Mouse (Mus musculus) right cerebral cortex, adult 18-20 months (tissue): ENCODE measurements around the gene Sucla2.
"Not testable (repeated sequence)": the region's sequence is repeated elsewhere in the genome, so short reads cannot be mapped to it uniquely, and the experiment has no call there.

ENCODE experiments used
- DNase-seq: peaks from one replicate; pipeline ENCODE4 v3.0.0; 2022; ENCODE audit warnings: mixed read lengths

Gene Sucla2

DNA sequence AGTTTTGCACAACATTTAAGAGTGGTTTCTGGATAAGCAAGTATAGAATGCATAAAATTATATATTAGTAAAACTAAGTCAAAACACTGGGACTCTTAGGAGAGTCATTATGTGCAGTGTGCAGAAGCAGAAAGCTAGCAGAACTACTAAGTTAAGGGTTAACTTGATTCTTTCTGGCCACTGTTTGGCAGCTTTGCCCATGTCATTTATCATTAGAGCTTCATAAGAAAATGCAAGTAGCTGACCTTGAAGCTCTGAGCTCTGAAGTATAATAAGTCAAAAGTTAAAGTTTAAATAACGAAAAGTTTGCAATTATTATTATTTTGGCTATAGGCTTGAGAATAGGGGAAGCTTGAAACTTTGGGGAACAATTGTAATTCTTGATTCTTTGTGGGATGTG, 89.8 kb downstream of the Sucla2 start:
- not testable (repeated sequence) for DNase-seq

DNA sequence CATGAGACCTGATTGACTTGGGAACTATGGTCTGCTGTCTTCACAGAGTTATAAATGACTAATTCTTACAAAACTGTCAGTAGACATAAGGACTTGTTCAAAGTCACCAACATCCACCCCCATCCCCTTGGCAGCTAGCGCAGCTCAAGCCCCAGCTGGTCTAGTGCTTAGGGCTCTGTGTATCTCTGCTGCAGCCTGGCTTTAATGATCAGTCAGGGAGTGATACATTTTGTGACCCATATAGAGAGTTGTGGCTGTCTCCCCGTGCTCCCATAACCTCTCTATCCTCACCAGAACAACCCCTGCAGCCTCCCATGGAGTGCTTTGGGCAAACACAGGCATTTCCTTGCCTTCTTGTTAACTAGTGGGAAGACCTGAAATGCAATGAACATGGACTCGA, 95.8 kb downstream of the Sucla2 start:
- DNase-seq, result peak; percentile 49

DNA sequence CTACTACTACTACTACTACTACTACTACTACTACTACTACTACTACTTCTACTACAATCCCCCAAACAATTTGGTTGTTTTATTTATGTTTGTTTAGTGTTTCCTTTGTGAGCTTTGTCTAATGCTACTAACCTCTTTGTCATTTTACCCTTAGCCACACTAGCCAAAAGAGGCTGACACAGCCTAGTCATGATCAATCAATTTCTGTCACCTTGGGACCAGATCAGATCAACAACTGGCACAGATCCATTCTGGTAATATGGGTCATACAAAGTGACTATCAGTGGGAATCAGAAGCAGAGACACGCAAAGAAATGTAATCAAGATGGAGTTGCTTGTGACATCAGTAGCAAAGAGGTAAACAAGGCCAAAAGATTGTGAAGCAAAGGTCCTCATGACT, 97.9 kb downstream of the Sucla2 start:
- no peak for DNase-seq

DNA sequence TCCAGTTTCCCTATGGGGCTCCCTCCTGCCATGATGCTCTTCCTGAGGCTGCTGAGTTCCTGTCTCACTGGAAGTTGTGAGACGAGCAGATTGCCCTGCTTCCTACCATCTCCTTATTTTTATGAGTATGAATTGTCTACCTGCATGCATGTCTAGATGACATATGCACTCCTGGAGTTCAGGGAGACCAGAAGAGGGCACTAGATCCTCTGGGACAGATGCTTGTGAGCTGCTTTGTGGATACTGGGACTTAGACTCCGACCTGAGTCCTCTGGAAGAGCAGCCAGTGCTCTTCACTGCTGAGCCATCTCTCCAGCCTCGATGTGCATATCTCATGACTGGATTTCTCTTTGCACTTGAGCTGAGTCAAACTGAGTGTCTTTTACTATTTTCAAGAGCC, 100.3 kb downstream of the Sucla2 start:
- no peak for DNase-seq

DNA sequence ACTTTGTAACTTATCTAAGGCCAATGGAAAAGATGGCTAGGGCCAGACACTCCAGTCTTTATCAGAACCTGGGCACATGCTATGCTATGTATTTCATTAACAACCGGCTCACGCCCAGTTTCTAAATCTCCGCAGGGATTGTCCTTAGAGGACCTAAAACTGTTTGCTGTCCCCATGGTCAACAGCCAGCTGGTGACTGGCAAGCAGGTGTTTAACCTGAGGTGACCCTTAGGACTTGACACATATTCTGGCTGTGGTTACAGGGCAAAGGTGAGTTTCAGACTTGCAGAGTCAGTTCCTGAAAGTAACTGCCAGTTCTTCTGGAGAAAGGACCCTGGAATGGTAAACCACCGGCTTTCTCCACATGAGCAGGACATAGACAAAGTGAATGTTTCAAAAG, 106.4 kb downstream of the Sucla2 start:
- no peak for DNase-seq

DNA sequence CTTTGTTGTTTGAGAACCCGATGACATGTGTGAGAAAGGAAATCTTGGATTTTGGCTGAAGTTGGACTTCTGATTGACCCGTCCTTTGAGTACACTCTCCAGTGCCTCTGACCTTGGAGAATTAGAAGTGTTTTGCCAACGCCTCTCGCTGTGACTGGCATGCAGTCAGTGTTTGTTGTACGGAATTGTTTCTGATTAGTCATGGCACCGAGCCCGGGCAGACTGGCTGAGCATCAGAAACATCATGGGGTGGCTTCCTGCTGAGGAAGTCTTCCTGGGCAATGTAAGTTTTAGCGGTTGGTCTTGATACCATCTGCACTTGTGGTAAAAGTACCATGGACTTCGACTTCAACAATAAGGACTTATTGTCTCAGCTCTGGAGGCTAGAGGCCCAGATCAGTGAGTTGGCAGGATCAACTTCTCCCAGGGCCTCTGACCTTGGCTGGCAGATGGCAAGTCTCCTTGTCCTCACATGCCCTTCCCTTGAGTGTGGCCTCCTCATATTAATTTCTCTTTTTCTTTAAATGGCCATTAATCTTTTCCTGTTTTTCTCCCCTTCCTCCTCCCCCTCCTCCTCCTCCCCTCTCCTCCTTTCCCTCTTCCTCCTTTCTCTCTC, 107.6 kb downstream of the Sucla2 start:
- peak; percentile 38 for DNase-seq

DNA sequence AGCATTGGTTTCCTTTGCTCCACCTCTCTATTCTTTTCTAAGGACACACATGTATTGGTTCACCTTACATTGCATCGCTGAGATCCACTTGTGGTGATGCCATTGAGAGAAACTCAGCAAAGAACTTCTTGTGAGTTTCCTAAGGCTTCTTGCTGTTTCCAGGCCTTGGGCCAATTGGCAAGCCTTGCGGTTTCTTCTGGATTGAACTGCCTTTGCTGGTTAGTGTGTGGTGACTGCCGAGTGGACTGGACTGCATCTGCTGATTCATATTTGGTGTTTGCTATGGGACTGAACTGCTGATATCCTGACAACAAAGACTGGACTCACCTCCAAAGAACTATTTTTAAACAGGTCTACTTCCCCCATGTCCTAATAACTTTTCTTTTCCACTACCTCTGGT, 109.2 kb downstream of the Sucla2 start:
- DNase-seq, result no peak

DNA sequence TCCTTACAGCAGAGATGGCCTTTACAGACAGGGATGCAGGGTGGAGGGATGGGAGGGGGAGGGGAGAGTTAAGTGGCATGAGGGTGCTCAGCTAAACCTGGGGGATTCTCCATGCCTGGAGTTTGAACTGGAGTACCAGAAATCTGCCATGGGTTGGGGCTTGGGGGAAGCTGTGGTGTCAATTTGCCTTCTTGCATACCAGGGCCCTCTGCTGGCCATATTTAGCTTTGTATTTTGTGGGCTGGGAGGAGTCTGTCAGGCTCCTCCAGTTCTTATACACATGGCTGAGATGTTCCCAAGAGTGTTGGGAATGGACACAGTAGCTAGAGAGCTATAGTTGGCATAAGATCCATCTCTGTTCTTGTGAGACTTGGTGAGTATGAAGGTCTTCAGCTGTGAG, 112.3 kb downstream of the Sucla2 start:
- DNase-seq, result no peak
